Mouse (Mus musculus) kidney, postnatal 0 days (tissue): ENCODE measurements at regions not wholly inside any gene's neighbourhood (a gene's known extent, or its start where the extent isn't known, plus 50 kb on each side); places are given as distances from the start of the nearest gene placed in this dataset.
A peak's percentile ranks its signal among the peaks of the same experiment; 100 is the strongest.

ENCODE experiments used
- ATAC-seq: fragments of 200-750 bp; cut with Nextera tagmentation; replicated peaks from 2 replicates; pipeline ENCODE4 v1.8.0; 2017; ENCODE audit warnings: low read depth, moderate number of reproducible peaks, moderate TSS enrichment, moderate library complexity; ENCODE audit not compliant: low FRiP score
- DNase-seq: peaks from one replicate; pipeline ENCODE4 v3.0.0-alpha.2; 2016; ENCODE audit warnings: low spot score
- H3K27ac ChIP-seq: fragments of 300-500 bp; sonication (generic); 2 replicates; pipeline ENCODE4 v1.5.1; 2014; ENCODE audit warnings: mild to moderate bottlenecking
- H3K27me3 ChIP-seq: fragments of 300-500 bp; sonication (generic); 2 replicates; pipeline ENCODE4 v1.6.1; 2014; ENCODE audit warnings: low read length, mixed read lengths; ENCODE audit not compliant: insufficient read depth
- H3K36me3 ChIP-seq: fragments of 300-500 bp; sonication (generic); 2 replicates; pipeline ENCODE4 v1.6.1; 2014; ENCODE audit warnings: low read length, mixed read lengths; ENCODE audit not compliant: insufficient read depth
- H3K4me1 ChIP-seq: fragments of 300-500 bp; sonication (generic); replicated peaks from 2 replicates; pipeline ENCODE4 v1.6.1; 2014; ENCODE audit warnings: antibody characterized with exemption, low read length, mixed read lengths; ENCODE audit not compliant: insufficient read depth
- H3K4me2 ChIP-seq: fragments of 300-500 bp; sonication (generic); 2 replicates; pipeline ENCODE4 v1.6.1; 2014; ENCODE audit warnings: mild to moderate bottlenecking, low read length, moderate library complexity, mixed read lengths
- H3K4me3 ChIP-seq: fragments of 300-500 bp; sonication (generic); replicated peaks from 2 replicates; pipeline ENCODE4 v1.5.1; 2014; ENCODE audit warnings: low read depth, low read length
- H3K9ac ChIP-seq: fragments of 300-500 bp; sonication (generic); 2 replicates; pipeline ENCODE4 v1.6.1; 2014; ENCODE audit warnings: low read depth, low read length
- H3K9me3 ChIP-seq: fragments of 300-500 bp; sonication (generic); replicated peaks from 2 replicates; pipeline ENCODE4 v1.6.1; 2016; ENCODE audit warnings: low read length, inconsistent platforms, mixed read lengths
- CTCF ChIP-seq: IDR thresholded peaks from 2 replicates; pipeline ENCODE4 v1.5.1; 2016; ENCODE audit warnings: antibody characterized with exemption, low read depth, mild to moderate bottlenecking, moderate library complexity
- WGBS: fragments of 180-500 bp; shearing (Covaris S2); extraction: QIAGEN DNeasy Blood & Tissue Kit; methylation state at CpG from one replicate; pipeline ENCODE4 v1.1.7; 2014; 5-methylcytosine and 5-hydroxymethylcytosine counted together

- H3K4me2 ChIP-seq = no peak overlapping the region
- no peak overlapping the region for H3K27ac ChIP-seq
- no peaks in the 10 kb centered on the region for H3K36me3 ChIP-seq
- no peak for TF ChIP-seq CTCF
- no peak overlapping the region for H3K4me3 ChIP-seq
- no peaks in the 10 kb centered on the region for H3K27me3 ChIP-seq
- H3K4me1 ChIP-seq = no peaks in the 10 kb centered on the region
- no peak overlapping the region for H3K9ac ChIP-seq
- DNase-seq (no peak), ATAC-seq (no peak)
- no peaks in the 10 kb centered on the region for H3K9me3 ChIP-seq
- WGBS = 73% methylated on average over 3 of the region's 3 CpGs
Measured at GRCm38 (mm10) chr10:111589186-111589585, 83.1 kb downstream of the Phlda1 start.

- Histone ChIP-seq H3K27me3 (no peaks in the 10 kb centered on the region), H3K4me2 (no peak overlapping the region), H3K36me3 (no peaks in the 10 kb centered on the region), H3K9me3 (no peaks in the 10 kb centered on the region), H3K4me3 (no peak overlapping the region), H3K27ac (no peak overlapping the region), H3K9ac (no peak overlapping the region), H3K4me1 (0 out of 2 replicates have a peak, but pooled peaks cover 8% of the 10 kb centered on the region)
- TF ChIP-seq CTCF = no peak
- ATAC-seq (no peak), DNase-seq (no peak)
- 73% methylated on average over 2 of the region's 2 CpGs for WGBS
Measured at GRCm38 (mm10) chr10:111592416-111593149, 86.5 kb downstream of the Phlda1 start.

GRCm38 (mm10) chr10:111593280-111593679, 87.2 kb downstream of the Phlda1 start:
- Histone ChIP-seq H3K27me3 (no peaks in the 10 kb centered on the region), H3K27ac (no peak overlapping the region), H3K9ac (no peak overlapping the region), H3K4me1 (0 out of 2 replicates have a peak, but pooled peaks cover 8% of the 10 kb centered on the region), H3K4me3 (no peak overlapping the region), H3K9me3 (no peaks in the 10 kb centered on the region), H3K36me3 (no peaks in the 10 kb centered on the region), H3K4me2 (no peak overlapping the region)
- TF ChIP-seq CTCF = no peak
- DNase-seq (no peak), ATAC-seq (no peak)
- 93% methylated on average over 2 of the region's 2 CpGs for WGBS

- Histone ChIP-seq H3K36me3 (no peaks in the 10 kb centered on the region), H3K9ac (no peak overlapping the region), H3K4me2 (no peak overlapping the region), H3K4me1 (0 out of 2 replicates have a peak, but pooled peaks cover 8% of the 10 kb centered on the region), H3K27ac (no peak overlapping the region), H3K4me3 (no peak overlapping the region), H3K9me3 (no peaks in the 10 kb centered on the region), H3K27me3 (no peaks in the 10 kb centered on the region)
- ATAC-seq = no peak
- DNase-seq = no peak
- TF ChIP-seq CTCF = no peak
- whole genome bisulfite sequencing = 95% methylated on average over 11 of the region's 11 CpGs
Measured at GRCm38 (mm10) chr10:111594171-111594570, 88.1 kb downstream of the Phlda1 start.

GRCm38 (mm10) chr10:111594651-111595050, 88.6 kb downstream of the Phlda1 start:
- no peak for TF ChIP-seq CTCF
- no peak for ATAC-seq
- DNase-seq = no peak
- 60% methylated on average over 10 of the region's 10 CpGs for WGBS
- H3K9ac ChIP-seq = no peak overlapping the region
- no peak overlapping the region for H3K27ac ChIP-seq
- H3K4me3 ChIP-seq = no peak overlapping the region
- H3K9me3 ChIP-seq = no peaks in the 10 kb centered on the region
- no peaks in the 10 kb centered on the region for H3K27me3 ChIP-seq
- H3K4me1 ChIP-seq = 0 out of 2 replicates have a peak, but pooled peaks cover 8% of the 10 kb centered on the region
- no peak overlapping the region for H3K4me2 ChIP-seq
- H3K36me3 ChIP-seq = no peaks in the 10 kb centered on the region

- H3K4me2 ChIP-seq = no peak overlapping the region
- H3K9me3 ChIP-seq = no peaks in the 10 kb centered on the region
- peaks cover 12% of the 10 kb centered on the region for H3K4me1 ChIP-seq
- no peak overlapping the region for H3K27ac ChIP-seq
- H3K36me3 ChIP-seq = no peaks in the 10 kb centered on the region
- no peak overlapping the region for H3K9ac ChIP-seq
- H3K27me3 ChIP-seq = no peaks in the 10 kb centered on the region
- no peak overlapping the region for H3K4me3 ChIP-seq
- DNase-seq = peak; percentile 45
- no peak for TF ChIP-seq CTCF
- ATAC-seq = peak; percentile 58
- 33% methylated on average over 8 of the region's 8 CpGs for WGBS
Measured at GRCm38 (mm10) chr10:111595513-111595995, 89.5 kb downstream of the Phlda1 start.
